Mouse (Mus musculus) lung, embryonic 14.5 days (tissue): ENCODE measurements at regions not wholly inside any gene's neighbourhood (a gene's known extent, or its start where the extent isn't known, plus 50 kb on each side); places are given as distances from the start of the nearest gene placed in this dataset.

Experiments
- ATAC-seq: fragments of 200-750 bp; cut with Nextera tagmentation; 2 replicates; pipeline ENCODE4 v1.8.0; 2017; ENCODE audit warnings: mild to moderate bottlenecking, moderate TSS enrichment, moderate library complexity; ENCODE audit not compliant: insufficient read depth
- DNase-seq: peaks from one replicate; pipeline ENCODE4 v3.0.0-alpha.2; 2015
- H3K27ac ChIP-seq: fragments of 300-500 bp; sonication (generic); 2 replicates; pipeline ENCODE4 v1.5.1; 2014; ENCODE audit warnings: low read depth, mild to moderate bottlenecking, moderate library complexity
- H3K27me3 ChIP-seq: fragments of 300-500 bp; sonication (generic); 2 replicates; pipeline ENCODE4 v1.6.1; 2014; ENCODE audit warnings: low read length, control low read depth; ENCODE audit not compliant: insufficient read depth
- H3K36me3 ChIP-seq: fragments of 300-500 bp; sonication (generic); 2 replicates; pipeline ENCODE4 v1.6.1; 2014; ENCODE audit warnings: control low read depth; ENCODE audit not compliant: insufficient read depth
- H3K4me1 ChIP-seq: fragments of 300-500 bp; sonication (generic); 2 replicates; pipeline ENCODE4 v1.6.1; 2014; ENCODE audit warnings: antibody characterized with exemption, control low read depth; ENCODE audit not compliant: insufficient read depth
- H3K4me2 ChIP-seq: fragments of 300-500 bp; sonication (generic); 2 replicates; pipeline ENCODE4 v1.6.1; 2014; ENCODE audit warnings: mild to moderate bottlenecking
- H3K4me3 ChIP-seq: fragments of 300-500 bp; sonication (generic); 2 replicates; pipeline ENCODE4 v1.5.1; 2014; ENCODE audit warnings: low read depth, low read length
- H3K9ac ChIP-seq: fragments of 300-500 bp; sonication (generic); 2 replicates; pipeline ENCODE4 v1.6.1; 2014
- H3K9me3 ChIP-seq: fragments of 300-500 bp; sonication (generic); 2 replicates; pipeline ENCODE4 v1.6.1; 2016; ENCODE audit warnings: low read depth, low read length, control low read depth
- CTCF ChIP-seq: IDR thresholded peaks from 2 replicates; pipeline ENCODE4 v1.5.1; 2016; ENCODE audit warnings: antibody characterized with exemption, low read depth
- WGBS: fragments of 180-500 bp; shearing (Covaris S2); extraction: QIAGEN DNeasy Blood & Tissue Kit; methylation state at CpG from one replicate; pipeline ENCODE4 v1.1.7; 2014; 5-methylcytosine and 5-hydroxymethylcytosine counted together

DNA sequence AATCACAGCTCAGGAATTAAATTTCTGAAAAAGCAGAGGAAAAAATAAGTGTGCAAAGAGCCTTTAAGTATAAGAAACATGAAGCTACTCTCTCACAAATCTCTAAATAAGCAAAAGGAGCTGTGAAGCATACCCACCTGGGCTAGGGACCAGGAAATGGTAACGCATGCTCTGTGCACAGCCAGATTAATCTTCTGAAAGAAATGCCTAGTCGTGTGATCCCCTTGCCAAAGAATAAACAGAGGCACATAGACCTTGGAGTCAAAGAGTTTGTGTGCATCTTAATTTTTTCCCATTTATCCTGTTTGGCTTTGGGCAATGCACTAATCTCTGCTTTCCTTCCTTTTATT is 338.2 kb upstream of the Sel1l start:
- H3K27ac ChIP-seq = no peak overlapping the region
- no peaks in the 10 kb centered on the region for H3K9me3 ChIP-seq
- H3K4me1 ChIP-seq = no peaks in the 10 kb centered on the region
- 48% methylated on average over 2 of the region's 2 CpGs for WGBS
- no peak overlapping the region for H3K4me3 ChIP-seq
- no peak for TF ChIP-seq CTCF
- no peaks in the 10 kb centered on the region for H3K36me3 ChIP-seq
- DNase-seq (no peak), ATAC-seq (no peak)
- no peak overlapping the region for H3K4me2 ChIP-seq
- no peak overlapping the region for H3K9ac ChIP-seq
- H3K27me3 ChIP-seq = no peaks in the 10 kb centered on the region

DNA sequence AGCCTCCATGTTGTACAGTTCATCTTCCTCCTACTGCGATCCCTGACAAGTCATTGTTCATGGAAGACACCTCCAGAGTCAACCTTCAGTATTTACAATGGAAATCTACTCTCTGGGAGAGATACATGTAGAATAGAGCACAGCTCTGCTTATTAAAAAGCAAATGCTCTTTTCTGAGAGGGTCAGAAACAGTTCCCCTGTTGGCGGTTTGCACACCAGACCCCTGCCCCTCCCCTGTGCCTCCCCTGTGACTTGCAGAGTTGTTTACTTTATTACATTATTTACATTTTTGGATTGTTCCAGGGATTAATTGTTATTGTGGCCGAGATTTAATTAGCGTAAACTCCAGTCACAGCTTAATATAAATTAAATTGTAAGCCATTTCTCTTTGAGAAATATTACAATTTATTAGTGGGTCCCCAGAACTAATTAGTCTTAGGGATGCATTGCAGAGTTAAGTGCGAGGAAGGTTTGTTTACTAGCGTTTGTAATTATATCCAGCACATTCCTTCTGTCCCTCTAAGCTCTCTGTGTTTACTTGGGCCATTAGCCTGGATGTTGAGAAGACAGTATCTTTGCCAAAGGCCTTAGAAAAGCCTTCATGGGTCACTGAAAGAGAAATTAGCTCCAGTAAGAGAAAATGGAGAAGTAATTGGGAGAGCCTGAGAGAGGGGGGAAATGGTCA is 337.6 kb upstream of the Sel1l start:
- DNase-seq = no peak
- Histone ChIP-seq H3K4me3 (no peak overlapping the region), H3K4me1 (no peaks in the 10 kb centered on the region), H3K9me3 (no peaks in the 10 kb centered on the region), H3K4me2 (no peak overlapping the region), H3K36me3 (no peaks in the 10 kb centered on the region), H3K27ac (no peak overlapping the region), H3K9ac (no peak overlapping the region), H3K27me3 (no peaks in the 10 kb centered on the region)
- no peak for TF ChIP-seq CTCF
- ATAC-seq = no peak
- 59% methylated on average over 6 of the region's 6 CpGs for WGBS

DNA sequence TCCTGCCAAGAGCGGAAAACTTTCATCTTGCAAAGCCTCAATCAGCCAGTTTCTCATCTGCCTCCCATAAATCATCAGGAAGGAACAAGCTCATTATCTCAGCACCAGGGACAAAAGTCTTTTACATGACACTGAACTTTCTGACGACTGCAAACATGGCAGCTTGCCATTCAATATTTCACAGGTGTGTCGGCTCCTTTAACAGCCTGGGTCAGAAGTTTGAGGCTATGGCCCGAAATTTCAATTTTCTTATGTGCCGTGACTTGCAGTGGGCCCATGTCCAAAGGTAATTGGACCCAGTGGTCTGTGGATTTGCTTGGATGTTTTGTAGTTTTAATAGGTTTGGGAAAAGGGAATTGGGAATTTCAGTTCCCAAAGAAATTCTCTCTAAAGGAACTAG is 330.3 kb upstream of the Sel1l start:
- no peak overlapping the region for H3K9ac ChIP-seq
- no peaks in the 10 kb centered on the region for H3K4me1 ChIP-seq
- no peak overlapping the region for H3K4me2 ChIP-seq
- H3K36me3 ChIP-seq = no peaks in the 10 kb centered on the region
- 62% methylated on average over 5 of the region's 5 CpGs for WGBS
- DNase-seq = no peak
- no peak for TF ChIP-seq CTCF
- no peak for ATAC-seq
- no peaks in the 10 kb centered on the region for H3K27me3 ChIP-seq
- H3K9me3 ChIP-seq = no peaks in the 10 kb centered on the region
- no peak overlapping the region for H3K4me3 ChIP-seq
- no peak overlapping the region for H3K27ac ChIP-seq

DNA sequence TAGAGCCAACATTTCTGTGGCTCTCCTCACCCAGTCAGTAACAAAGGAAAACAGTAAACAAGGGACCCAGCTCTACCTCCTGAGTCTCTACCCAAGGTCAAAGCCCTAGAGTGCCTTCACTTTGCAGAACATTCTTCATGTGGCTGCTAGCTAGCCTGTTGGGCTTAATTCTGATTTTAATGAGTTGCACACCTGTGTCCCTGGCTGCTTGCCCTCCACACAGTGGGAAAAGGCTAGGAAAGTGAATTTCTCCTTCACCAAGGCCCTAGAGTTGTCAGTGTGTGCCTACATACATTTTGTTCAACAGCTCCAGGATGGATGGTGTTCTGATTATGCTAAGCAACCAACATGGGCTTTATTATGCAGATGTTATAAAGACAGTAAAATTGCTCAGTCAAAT is 307.8 kb upstream of the Sel1l start:
- Histone ChIP-seq H3K9ac (no peak overlapping the region), H3K36me3 (no peaks in the 10 kb centered on the region), H3K9me3 (no peaks in the 10 kb centered on the region), H3K4me1 (no peaks in the 10 kb centered on the region), H3K27me3 (no peaks in the 10 kb centered on the region), H3K4me2 (no peak overlapping the region), H3K4me3 (no peak overlapping the region), H3K27ac (no peak overlapping the region)
- no peak for TF ChIP-seq CTCF
- DNase-seq = no peak
- ATAC-seq = no peak

DNA sequence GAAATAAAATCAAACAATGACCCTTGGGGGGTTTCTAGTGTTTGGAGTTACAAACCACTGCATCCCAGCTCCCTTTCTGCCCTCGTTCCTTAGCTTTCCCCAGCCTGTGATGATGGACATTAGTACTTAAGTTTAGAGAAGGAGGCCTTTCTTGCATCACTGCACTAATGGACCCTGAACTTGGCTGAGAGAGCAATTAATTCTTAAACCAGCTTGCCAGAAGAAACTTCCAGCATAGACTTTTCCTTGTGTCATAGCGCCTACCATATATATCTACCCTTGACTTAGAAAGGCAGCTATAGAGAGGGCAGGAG is 303.9 kb upstream of the Sel1l start:
- DNase-seq (no peak), ATAC-seq (no peak)
- no peak overlapping the region for H3K27ac ChIP-seq

DNA sequence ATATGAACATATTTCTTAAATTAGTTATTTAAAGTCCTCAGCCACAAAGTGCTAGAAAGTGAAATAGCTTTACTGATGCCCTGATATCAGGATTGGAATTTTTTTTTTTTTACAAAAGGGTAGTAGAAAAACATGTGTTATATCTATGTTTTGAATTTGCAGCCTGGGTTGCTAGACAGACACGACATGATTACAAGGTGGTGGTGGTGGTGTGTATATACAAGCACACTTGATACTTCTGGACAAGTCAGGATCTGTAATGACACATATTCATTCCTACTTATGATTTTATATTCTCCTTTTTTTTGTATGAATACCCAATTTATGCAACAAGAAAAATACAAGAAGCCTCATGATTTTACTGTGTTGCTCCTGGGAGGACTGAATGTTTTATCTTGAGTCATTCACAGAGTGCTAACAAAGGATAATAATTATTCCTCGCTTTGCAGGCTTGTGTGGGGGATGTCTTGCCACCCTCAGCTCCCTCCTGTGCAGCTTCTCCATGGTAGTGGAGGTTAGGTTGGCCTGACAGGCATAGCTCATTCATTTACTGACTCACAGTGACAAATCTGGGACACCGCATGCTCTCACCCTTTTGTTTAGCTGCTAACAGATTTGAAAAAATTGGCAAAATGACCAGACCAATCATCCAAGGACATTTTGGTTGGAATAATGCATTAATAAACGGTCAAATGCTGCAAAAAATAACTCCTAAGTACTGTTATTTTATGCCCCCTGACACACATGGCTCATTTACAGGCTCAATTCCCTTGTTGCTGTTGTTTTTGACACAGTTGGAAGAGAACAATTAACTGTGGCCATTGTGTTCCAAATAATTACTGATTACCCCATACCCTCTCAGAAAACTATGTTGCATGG is 303.3 kb upstream of the Sel1l start:
- DNase-seq (no peak), ATAC-seq (no peak)
- Histone ChIP-seq H3K27me3 (no peaks in the 10 kb centered on the region), H3K9me3 (no peaks in the 10 kb centered on the region), H3K9ac (no peak overlapping the region), H3K4me3 (no peak overlapping the region), H3K27ac (no peak overlapping the region), H3K4me1 (no peaks in the 10 kb centered on the region), H3K36me3 (no peaks in the 10 kb centered on the region), H3K4me2 (no peak overlapping the region)
- no peak for TF ChIP-seq CTCF
- WGBS = 62% methylated on average over 4 of the region's 4 CpGs

More for the DNA sequence above, 303.9 kb upstream of the Sel1l start:
- Histone ChIP-seq H3K36me3 (no peaks in the 10 kb centered on the region), H3K9ac (no peak overlapping the region), H3K4me1 (no peaks in the 10 kb centered on the region), H3K4me2 (no peak overlapping the region), H3K4me3 (no peak overlapping the region), H3K27me3 (no peaks in the 10 kb centered on the region), H3K9me3 (no peaks in the 10 kb centered on the region)
- 76% methylated on average over 2 of the region's 2 CpGs for WGBS
- TF ChIP-seq CTCF = no peak

DNA sequence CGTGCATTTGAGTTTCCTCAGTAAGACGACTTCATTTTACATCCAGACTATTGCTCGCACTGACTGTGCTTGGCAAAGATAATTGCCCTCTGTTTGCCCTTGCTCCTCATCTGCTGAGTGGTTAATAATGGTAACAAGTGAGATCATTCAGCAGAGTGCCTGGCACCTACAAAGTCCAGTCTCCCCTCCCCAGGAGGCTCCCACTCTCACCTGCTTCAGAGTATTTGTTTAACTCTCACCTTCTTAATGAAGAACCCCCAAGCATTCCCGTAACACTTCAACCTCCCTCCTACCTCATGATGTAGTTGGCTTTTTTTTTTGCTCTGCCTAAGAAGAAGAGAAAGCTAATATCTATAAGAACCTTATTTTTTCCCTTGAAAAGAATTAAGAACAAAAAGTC is 288.6 kb upstream of the Sel1l start:
- 52% methylated on average over 4 of the region's 4 CpGs for WGBS
- H3K4me2 ChIP-seq = no peak overlapping the region
- H3K27ac ChIP-seq = no peak overlapping the region; the same call in 1 of the 2 replicates
- ATAC-seq = peak; percentile 78
- H3K4me1 ChIP-seq = no peaks in the 10 kb centered on the region
- TF ChIP-seq CTCF = no peak
- H3K9ac ChIP-seq = no peak overlapping the region
- H3K27me3 ChIP-seq = no peaks in the 10 kb centered on the region
- no peaks in the 10 kb centered on the region for H3K36me3 ChIP-seq
- H3K9me3 ChIP-seq = 0 out of 2 replicates have a peak, but pooled peaks cover 2% of the 10 kb centered on the region
- peak; percentile 34 for DNase-seq
- no peak overlapping the region for H3K4me3 ChIP-seq
